Mouse (Mus musculus): ENCODE measurements around the gene Prtn3. TPM values are rescaled to one million over a fixed set of nuclear protein-coding genes. Genes with fewer than 3 reads are reported as not detected.
"Not testable (repeated sequence)": the region's sequence is repeated elsewhere in the genome, so short reads cannot be mapped to it uniquely, and the experiment has no call there.

Prtn3 gene
- total RNA-seq, 2 experiments from 2014 or later = not detected

DNA sequence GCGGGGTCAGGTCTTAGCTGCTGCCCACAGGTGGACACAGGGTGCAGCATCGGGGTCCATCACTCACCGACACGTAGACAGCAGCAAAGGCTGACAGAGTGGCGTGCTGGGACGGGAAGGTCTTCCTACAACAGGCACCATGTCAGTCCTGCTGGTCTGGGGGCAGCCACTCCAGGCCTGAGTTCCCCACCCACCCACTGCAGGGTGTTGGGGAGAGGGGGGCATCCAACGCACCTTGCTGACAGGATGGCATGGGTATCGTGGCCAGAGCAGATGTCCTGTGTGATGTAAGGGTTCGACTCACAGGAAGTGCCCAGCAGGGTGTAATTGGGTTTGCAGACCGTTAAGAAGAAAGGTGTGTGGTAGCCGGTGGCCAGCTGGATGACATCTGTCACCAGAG, 7.7 kb upstream of the Prtn3 start:
- DNase-seq = no peak
- Histone ChIP-seq H3K27ac (no peak overlapping the region), H3K4me3 (no peak overlapping the region)
- intact Hi-C loops (cut with DNase I) = no loop called here
- TF ChIP-seq CTCF (IDR thresholded peaks at IDR 0.05) = no peak

- intact Hi-C loops (cut with DNase I) = loop anchor here (2.0 kb wide), 1 partner anchor 29 kb away; no protein-coding TSS in a partner anchor
- TF ChIP-seq CTCF (IDR thresholded peaks at IDR 0.05) = no peak
- H3K27ac ChIP-seq = no peak overlapping the region
These were observed 2.4 kb upstream of the Prtn3 start for GRCm38 (mm10) chr10:79871845-79872244.

GRCm38 (mm10) chr10:79872862-79873261, 1.4 kb upstream of the Prtn3 start:
- no peak overlapping the region for H3K27ac ChIP-seq
- no peak for DNase-seq
- H3K4me3 ChIP-seq = no peak overlapping the region
- intact Hi-C loops (cut with DNase I) = loop anchor here (2.0 kb wide), 1 partner anchor 28 kb away; no protein-coding TSS in a partner anchor
- no peak for TF ChIP-seq CTCF (IDR thresholded peaks at IDR 0.05)

More at GRCm38 (mm10) chr10:79871845-79872244, 2.4 kb upstream of the Prtn3 start:
- no peak overlapping the region for H3K4me3 ChIP-seq
- no peak for DNase-seq

- no peak for DNase-seq
- Histone ChIP-seq H3K4me3 (no peak overlapping the region), H3K27ac (no peak overlapping the region)
- intact Hi-C loops (cut with DNase I) = loop anchor here (2.0 kb wide), 1 partner anchor 27 kb away; no protein-coding TSS in a partner anchor
- TF ChIP-seq CTCF (IDR thresholded peaks at IDR 0.05) = no peak
These were observed 963 bp upstream of the Prtn3 start for GRCm38 (mm10) chr10:79873313-79873712.

GRCm38 (mm10) chr10:79873715-79874289, 474 bp upstream of the Prtn3 start:
- no peak for TF ChIP-seq CTCF (IDR thresholded peaks at IDR 0.05)
- no peak overlapping the region for H3K27ac ChIP-seq
- H3K4me3 ChIP-seq = peak overlapping the region; percentile 74
- intact Hi-C loops (cut with DNase I) = loop anchor here (2.0 kb wide), 1 partner anchor 27 kb away; no protein-coding TSS in a partner anchor
- DNase-seq = peak; percentile 16

DNA sequence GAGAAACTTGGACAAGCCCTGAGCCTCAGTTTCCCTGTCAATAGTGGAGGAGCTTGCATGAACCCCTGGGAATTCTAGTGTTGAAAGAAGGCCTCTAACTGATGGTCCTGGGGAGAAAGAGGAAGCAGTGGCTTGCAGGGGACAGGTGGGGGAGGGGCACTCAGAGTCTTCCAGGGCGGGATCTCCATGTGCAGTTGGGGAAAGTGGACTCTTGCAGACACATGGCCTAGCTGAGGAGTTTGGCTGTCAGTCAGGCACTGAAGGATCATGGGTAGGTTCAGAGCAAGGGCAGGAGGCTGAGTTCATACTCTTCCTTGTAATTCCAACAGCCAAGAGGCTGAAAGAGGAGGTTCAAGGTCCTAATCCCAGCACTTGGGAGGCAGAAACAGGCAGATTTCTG, 2.9 kb downstream of the Prtn3 start:
- intact Hi-C loops (cut with DNase I) = no loop called here
- TF ChIP-seq CTCF (IDR thresholded peaks at IDR 0.05) = no peak
- peak; percentile 35 for DNase-seq
- Histone ChIP-seq H3K27ac (no peak overlapping the region), H3K4me3 (no peak overlapping the region)

- H3K27ac ChIP-seq = peak overlapping the region; percentile 43
- TF ChIP-seq CTCF (IDR thresholded peaks at IDR 0.05) = no peak
- H3K4me3 ChIP-seq = peak overlapping the region; percentile 19; the same call in 1 of the 2 replicates
- intact Hi-C loops (cut with DNase I) = no loop called here
- peak; percentile 70 for DNase-seq
These were observed 3.5 kb downstream of the Prtn3 start for GRCm38 (mm10) chr10:79877757-79878156.

GRCm38 (mm10) chr10:79879527-79879926, 5.3 kb downstream of the Prtn3 start:
- intact Hi-C loops (cut with DNase I) = no loop called here
- no peak for TF ChIP-seq CTCF (IDR thresholded peaks at IDR 0.05)
- no peak for DNase-seq
- H3K27ac ChIP-seq = no peak overlapping the region
- no peak overlapping the region for H3K4me3 ChIP-seq

GRCm38 (mm10) chr10:79880721-79881120, 6.4 kb downstream of the Prtn3 start:
- Histone ChIP-seq H3K27ac (no peak overlapping the region), H3K4me3 (no peak overlapping the region)
- DNase-seq = no peak
- intact Hi-C loops (cut with DNase I) = loop anchor here (10.0 kb wide), 1 partner anchor 46 kb away; no protein-coding TSS in a partner anchor
- no peak for TF ChIP-seq CTCF (IDR thresholded peaks at IDR 0.05)

- no peak overlapping the region for H3K27ac ChIP-seq
- no peak for TF ChIP-seq CTCF (IDR thresholded peaks at IDR 0.05)
- intact Hi-C loops (cut with DNase I) = loop anchor here (10.0 kb wide), 1 partner anchor 47 kb away; no protein-coding TSS in a partner anchor
- H3K4me3 ChIP-seq = no peak overlapping the region
- no peak for DNase-seq
These were observed 7.7 kb downstream of the Prtn3 start for GRCm38 (mm10) chr10:79881981-79882380.

- intact Hi-C loops (cut with DNase I) = loop anchor here (1.0 to 10.0 kb wide), 2 partner anchors 42 to 49 kb away; no protein-coding TSS in a partner anchor
- TF ChIP-seq CTCF (IDR thresholded peaks at IDR 0.05) = peak; percentile 87
- Histone ChIP-seq H3K27ac (peak overlapping the region; percentile 77), H3K4me3 (peak overlapping the region; percentile 48)
- DNase-seq = peak; percentile 87
These were observed 9.2 kb downstream of the Prtn3 start for GRCm38 (mm10) chr10:79883297-79884084.

DNA sequence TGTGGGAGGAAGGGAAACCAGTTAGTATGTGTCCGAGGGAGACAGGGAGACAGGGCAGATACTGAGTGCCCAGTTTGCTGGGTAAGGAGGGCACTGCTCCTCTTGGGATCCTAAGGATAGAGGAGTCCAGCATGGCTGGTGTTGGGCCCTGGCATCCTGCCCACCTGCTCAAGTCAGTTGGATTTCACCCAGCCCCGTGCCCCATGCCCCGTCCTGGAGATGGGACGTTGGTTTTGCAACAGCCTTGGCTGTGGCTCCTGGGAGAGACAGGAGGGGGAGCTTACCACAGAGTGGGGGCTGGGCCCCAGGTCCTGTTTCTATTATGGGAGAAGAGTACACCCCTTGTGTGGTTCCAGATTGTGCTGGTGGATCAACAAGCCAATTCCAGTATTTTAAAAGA, 10.2 kb downstream of the Prtn3 start:
- DNase-seq = peak; percentile 88
- no peak for TF ChIP-seq CTCF (IDR thresholded peaks at IDR 0.05)
- Histone ChIP-seq H3K4me3 (no peak overlapping the region), H3K27ac (peak overlapping the region; percentile 77)
- intact Hi-C loops (cut with DNase I) = loop anchor here (10.0 kb wide), 1 partner anchor 50 kb away; no protein-coding TSS in a partner anchor

DNA sequence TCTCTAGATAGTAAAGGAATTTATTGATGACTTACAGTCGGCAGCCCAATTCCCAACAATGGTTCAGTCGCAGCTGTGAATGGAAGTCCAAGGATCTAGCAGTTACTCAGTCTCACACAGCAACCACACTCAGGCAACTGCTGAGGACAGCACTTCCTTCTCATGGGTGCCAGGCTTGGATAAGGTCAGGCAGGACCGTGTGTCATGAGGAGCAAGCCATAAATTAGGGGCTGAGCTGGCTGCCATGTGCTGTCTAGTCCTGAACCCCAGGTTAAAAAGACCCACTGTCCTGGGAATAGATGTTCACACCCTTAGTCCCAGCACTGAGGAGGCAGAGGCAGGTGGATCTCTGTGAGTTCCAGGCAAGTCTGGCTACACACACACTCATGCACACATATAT, 10.7 kb downstream of the Prtn3 start:
- intact Hi-C loops (cut with DNase I) = loop anchor here (10.0 kb wide), 1 partner anchor 50 kb away; no protein-coding TSS in a partner anchor
- DNase-seq, H3K4me3 ChIP-seq: not testable (repeated sequence)
- peak overlapping the region; percentile 77 for H3K27ac ChIP-seq

Data from gastrocnemius, adult 2 months (tissue).